Mouse (Mus musculus): Measurements from ENCODE around the gene G0s2. TPM values are rescaled to one million over a fixed set of nuclear protein-coding genes. Genes with fewer than 3 reads are reported as not detected.
"Not testable (repeated sequence)": the region's sequence is repeated elsewhere in the genome, so short reads cannot be mapped to it uniquely, and the experiment has no call there.

The G0s2 gene
- polyA plus RNA-seq, 1 experiment from 2014 or later, result 27.4 TPM

DNA sequence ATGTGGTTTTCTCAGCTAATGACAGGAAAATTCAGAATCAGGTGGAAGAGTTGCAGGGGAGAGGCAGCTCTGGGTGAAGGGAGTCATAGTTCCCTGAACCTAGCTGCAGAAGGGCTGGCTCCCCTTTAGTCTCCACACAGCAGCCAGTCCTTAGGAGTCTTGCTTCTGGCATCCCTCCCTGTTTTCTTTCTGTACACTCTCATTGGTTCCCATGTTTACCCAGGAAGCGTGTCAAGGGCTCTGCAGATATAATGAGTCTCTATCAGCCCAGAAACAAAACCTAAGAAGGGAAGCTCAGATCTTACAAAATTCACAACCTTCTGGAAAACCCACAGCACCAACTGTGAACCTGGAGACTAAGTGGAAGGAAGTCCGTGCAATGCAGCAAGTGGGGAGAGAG is 20.0 kb upstream of the G0s2 start:
- no peaks in the 10 kb centered on the region for H3K27me3 ChIP-seq (ENCODE audit: control insufficient read depth, insufficient read depth, low read length)
- DNase-seq (ENCODE audit: low spot score) (no peak), ATAC-seq (ENCODE audit: low FRiP score, low TSS enrichment) (no peak)
- no peaks in the 10 kb centered on the region for H3K4me1 ChIP-seq (replicated peaks; ENCODE audit: control insufficient read depth, insufficient read depth)
- H3K4me2 ChIP-seq (replicated peaks; ENCODE audit: low read depth), result no peak overlapping the region
- no peak for TF ChIP-seq EP300 (optimal IDR thresholded peaks at IDR 0.05)
- no peak for TF ChIP-seq CTCF (IDR thresholded peaks at IDR 0.05; ENCODE audit: low read depth)
- no peak overlapping the region for H3K9ac ChIP-seq (ENCODE audit: low read length)
- WGBS, result 25% methylated on average over 2 of the region's 2 CpGs
- H3K36me3 ChIP-seq (ENCODE audit: control insufficient read depth, insufficient read depth, low read length), result no peaks in the 10 kb centered on the region
- H3K9me3 ChIP-seq (ENCODE audit: control insufficient read depth, low read length), result no peaks in the 10 kb centered on the region
- no peak overlapping the region for H3K4me3 ChIP-seq (ENCODE audit: low read depth, low read length)
- H3K27ac ChIP-seq (replicated peaks), result no peak overlapping the region

GRCm38 (mm10) chr1:193290686-193291085 is 17.7 kb upstream of the G0s2 start:
- Histone ChIP-seq H3K4me2 (replicated peaks; ENCODE audit: low read depth) (no peak overlapping the region), H3K27me3 (ENCODE audit: control insufficient read depth, insufficient read depth, low read length) (no peaks in the 10 kb centered on the region), H3K27ac (replicated peaks) (no peak overlapping the region), H3K9ac (ENCODE audit: low read length) (no peak overlapping the region), H3K4me1 (replicated peaks; ENCODE audit: control insufficient read depth, insufficient read depth) (no peaks in the 10 kb centered on the region), H3K36me3 (ENCODE audit: control insufficient read depth, insufficient read depth, low read length) (no peaks in the 10 kb centered on the region), H3K9me3 (ENCODE audit: control insufficient read depth, low read length) (no peaks in the 10 kb centered on the region), H3K4me3 (ENCODE audit: low read depth, low read length) (no peak overlapping the region)
- no peak for TF ChIP-seq CTCF (IDR thresholded peaks at IDR 0.05; ENCODE audit: low read depth)
- TF ChIP-seq EP300 (optimal IDR thresholded peaks at IDR 0.05), result no peak
- ATAC-seq (ENCODE audit: low FRiP score, low TSS enrichment) (no peak), DNase-seq (ENCODE audit: low spot score) (no peak)

DNA sequence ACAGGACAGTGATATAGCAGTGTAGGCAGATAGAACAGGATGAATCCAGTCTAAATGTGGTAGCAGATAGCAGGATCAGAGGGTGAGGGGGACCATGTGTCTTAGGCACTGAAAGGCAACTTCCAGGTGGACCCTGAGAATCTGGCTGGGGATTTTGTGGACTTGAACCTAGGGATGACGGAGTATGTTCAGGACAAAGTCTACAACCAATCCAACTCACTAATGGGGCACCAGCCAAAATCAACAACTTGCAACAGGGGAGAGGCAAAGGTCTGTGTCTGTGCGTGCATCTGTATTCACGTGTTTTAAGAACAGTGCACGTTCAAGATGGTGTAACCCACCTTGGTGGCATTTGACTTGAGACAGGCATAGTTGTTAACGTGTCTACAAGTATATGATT is 16.9 kb upstream of the G0s2 start:
- Histone ChIP-seq H3K4me3 (ENCODE audit: low read depth, low read length) (no peak overlapping the region), H3K27me3 (ENCODE audit: control insufficient read depth, insufficient read depth, low read length) (no peaks in the 10 kb centered on the region), H3K36me3 (ENCODE audit: control insufficient read depth, insufficient read depth, low read length) (no peaks in the 10 kb centered on the region), H3K9me3 (ENCODE audit: control insufficient read depth, low read length) (no peaks in the 10 kb centered on the region), H3K4me1 (replicated peaks; ENCODE audit: control insufficient read depth, insufficient read depth) (no peaks in the 10 kb centered on the region), H3K9ac (ENCODE audit: low read length) (no peak overlapping the region), H3K27ac (replicated peaks) (no peak overlapping the region), H3K4me2 (replicated peaks; ENCODE audit: low read depth) (no peak overlapping the region)
- DNase-seq (ENCODE audit: low spot score) (no peak), ATAC-seq (ENCODE audit: low FRiP score, low TSS enrichment) (0 out of 2 replicates have a peak, but pooled peaks have one; percentile 17)
- TF ChIP-seq CTCF (IDR thresholded peaks at IDR 0.05; ENCODE audit: low read depth) (no peak), EP300 (optimal IDR thresholded peaks at IDR 0.05) (no peak)
- 72% methylated on average over 5 of the region's 5 CpGs for WGBS

GRCm38 (mm10) chr1:193289076-193289475 is 16.1 kb upstream of the G0s2 start:
- H3K36me3 ChIP-seq (ENCODE audit: control insufficient read depth, insufficient read depth, low read length), result no peaks in the 10 kb centered on the region
- H3K27me3 ChIP-seq (ENCODE audit: control insufficient read depth, insufficient read depth, low read length), result no peaks in the 10 kb centered on the region
- WGBS, result 94% methylated on average over 3 of the region's 3 CpGs
- H3K9me3 ChIP-seq (ENCODE audit: control insufficient read depth, low read length), result no peaks in the 10 kb centered on the region
- H3K9ac ChIP-seq (ENCODE audit: low read length), result no peak overlapping the region
- H3K4me2 ChIP-seq (replicated peaks; ENCODE audit: low read depth), result no peak overlapping the region
- ATAC-seq (ENCODE audit: low FRiP score, low TSS enrichment) (no peak), DNase-seq (ENCODE audit: low spot score) (no peak)
- H3K4me1 ChIP-seq (replicated peaks; ENCODE audit: control insufficient read depth, insufficient read depth), result no peaks in the 10 kb centered on the region
- no peak overlapping the region for H3K4me3 ChIP-seq (ENCODE audit: low read depth, low read length)
- no peak for TF ChIP-seq EP300 (optimal IDR thresholded peaks at IDR 0.05)
- TF ChIP-seq CTCF (IDR thresholded peaks at IDR 0.05; ENCODE audit: low read depth), result no peak
- H3K27ac ChIP-seq (replicated peaks), result no peak overlapping the region

DNA sequence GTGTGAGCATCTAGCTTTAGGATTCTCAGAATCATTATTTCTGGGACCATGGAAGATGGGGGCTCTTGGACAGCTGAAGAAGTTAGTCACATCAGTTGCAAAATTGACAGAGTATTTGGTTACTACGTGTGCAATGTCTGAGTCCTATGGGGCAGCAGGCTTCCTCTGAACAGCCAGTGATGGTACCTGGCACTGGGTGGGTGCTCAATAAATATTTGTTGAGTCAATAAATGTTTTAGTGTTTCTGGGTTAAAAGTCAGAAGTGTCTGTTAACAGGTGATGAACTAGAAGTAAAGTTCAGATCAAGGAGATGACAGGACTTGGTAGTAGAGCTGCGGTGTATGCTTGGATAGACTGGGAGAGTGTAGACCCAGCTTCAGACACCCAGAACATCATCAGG is 14.6 kb upstream of the G0s2 start:
- WGBS, result 42% methylated on average over 2 of the region's 2 CpGs
- no peak for DNase-seq (ENCODE audit: low spot score)
- Histone ChIP-seq H3K36me3 (ENCODE audit: control insufficient read depth, insufficient read depth, low read length) (no peaks in the 10 kb centered on the region), H3K4me3 (ENCODE audit: low read depth, low read length) (no peak overlapping the region), H3K4me1 (replicated peaks; ENCODE audit: control insufficient read depth, insufficient read depth) (no peaks in the 10 kb centered on the region), H3K4me2 (replicated peaks; ENCODE audit: low read depth) (no peak overlapping the region), H3K9ac (ENCODE audit: low read length) (no peak overlapping the region), H3K9me3 (ENCODE audit: control insufficient read depth, low read length) (no peaks in the 10 kb centered on the region), H3K27ac (replicated peaks) (no peak overlapping the region), H3K27me3 (ENCODE audit: control insufficient read depth, insufficient read depth, low read length) (no peaks in the 10 kb centered on the region)
- TF ChIP-seq CTCF (IDR thresholded peaks at IDR 0.05; ENCODE audit: low read depth) (no peak), EP300 (optimal IDR thresholded peaks at IDR 0.05) (no peak)
- no peak for ATAC-seq (ENCODE audit: low FRiP score, low TSS enrichment)

DNA sequence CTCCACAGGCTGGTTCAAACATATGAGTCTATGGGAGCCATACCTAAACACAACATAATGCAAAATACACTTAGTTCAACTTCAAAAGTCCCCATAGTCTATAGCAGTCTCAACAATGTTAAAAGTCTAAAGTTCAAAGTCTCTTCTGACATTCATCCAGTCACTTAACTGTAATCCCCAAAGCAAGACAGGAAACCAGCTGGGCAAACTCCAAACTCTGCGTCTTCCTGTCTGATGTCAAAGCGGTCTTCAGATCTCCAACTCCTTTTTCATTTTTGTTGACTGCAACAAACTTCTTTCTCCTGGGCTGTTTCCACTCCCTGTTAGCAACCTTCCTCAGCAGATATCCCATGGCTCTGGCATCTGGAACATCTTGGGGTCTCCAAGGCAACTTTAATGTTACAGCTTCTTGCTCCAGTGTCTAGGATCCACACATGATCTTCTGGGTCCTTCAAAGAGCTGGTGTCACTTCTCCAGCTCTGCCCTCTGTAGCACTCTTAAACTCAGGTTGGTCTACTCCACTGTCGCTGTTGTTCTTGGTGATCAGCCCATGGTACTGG is 12.8 kb upstream of the G0s2 start:
- H3K4me2 ChIP-seq (replicated peaks; ENCODE audit: low read depth); H3K4me1 ChIP-seq (replicated peaks; ENCODE audit: control insufficient read depth, insufficient read depth); ATAC-seq (ENCODE audit: low FRiP score, low TSS enrichment); H3K4me3 ChIP-seq (ENCODE audit: low read depth, low read length); DNase-seq (ENCODE audit: low spot score); H3K27ac ChIP-seq (replicated peaks); H3K36me3 ChIP-seq (ENCODE audit: control insufficient read depth, insufficient read depth, low read length); H3K9ac ChIP-seq (ENCODE audit: low read length); H3K9me3 ChIP-seq (ENCODE audit: control insufficient read depth, low read length); H3K27me3 ChIP-seq (ENCODE audit: control insufficient read depth, insufficient read depth, low read length): not testable (repeated sequence)
- WGBS, result 83% methylated on average over 3 of the region's 3 CpGs
